Comparison of ENCODE assay signal across 23 mouse cellular contexts in the genomic region with DNA sequence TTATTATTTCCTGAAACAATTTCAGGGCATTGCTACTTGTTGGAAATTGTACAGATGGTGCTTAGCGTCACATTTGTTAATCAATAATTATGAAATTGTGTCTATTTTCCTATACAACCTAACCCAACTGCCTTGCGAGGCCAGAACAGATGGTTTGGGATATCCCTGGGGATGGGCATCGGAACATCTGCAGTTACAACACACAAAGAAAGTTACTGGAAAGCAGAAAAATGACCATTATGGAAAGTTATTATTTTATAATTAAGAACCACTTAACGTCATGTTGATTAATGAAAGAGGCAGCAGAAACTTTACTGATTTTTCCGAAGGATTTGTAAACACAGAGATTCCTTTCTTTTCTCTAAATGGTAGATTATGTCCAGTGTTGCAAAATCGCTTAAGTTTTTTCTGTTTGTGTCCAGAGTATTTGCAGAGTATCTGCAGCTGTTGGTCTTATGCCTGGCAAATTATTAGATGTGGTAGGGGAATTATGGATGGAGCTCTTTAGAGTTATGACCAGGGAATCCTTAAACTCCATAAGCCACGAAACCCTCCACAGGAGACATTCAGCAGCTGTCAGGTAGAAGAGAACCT.
DNase-seq lines count a peak whose midpoint lies in the region; ATAC-seq and TF ChIP-seq lines count a peak whose summit lies in the region.
"Had no signal": no experiment of that assay in that cellular context is flagged by ENCODE, and none has a peak within 500 bp of the region (broad histone marks: within the 10 kb centered on the region; RNA-seq: fewer than 3 reads in every experiment).

No protein-coding gene starts in this region.

- no peak overlapping the region for H3K9ac ChIP-seq in lung, embryonic 15.5 days
- H3K9ac ChIP-seq: embryonic facial prominence, embryonic 12.5 days; embryonic facial prominence, embryonic 15.5 days; forebrain, embryonic 12.5 days; forebrain, embryonic 15.5 days; heart, embryonic 13.5 days; hindbrain, embryonic 12.5 days; hindbrain, embryonic 15.5 days had no signal

- H3K9me3 ChIP-seq in lung, embryonic 15.5 days, result no peaks in the 10 kb centered on the region
- H3K9me3 ChIP-seq: embryonic facial prominence, embryonic 12.5 days; embryonic facial prominence, embryonic 15.5 days; forebrain, embryonic 12.5 days; forebrain, embryonic 15.5 days; heart, embryonic 10.5 days; heart, embryonic 13.5 days; hindbrain, embryonic 12.5 days; hindbrain, embryonic 15.5 days had no signal

- no peak overlapping the region for H3K4me2 ChIP-seq in lung, embryonic 15.5 days
- H3K4me2 ChIP-seq: embryonic facial prominence, embryonic 12.5 days; embryonic facial prominence, embryonic 15.5 days; forebrain, embryonic 12.5 days; forebrain, embryonic 15.5 days; heart, embryonic 13.5 days; hindbrain, embryonic 12.5 days; hindbrain, embryonic 15.5 days had no signal

- H3K4me1 ChIP-seq in kidney, adult 2 months (ENCODE audit: control insufficient read depth, insufficient read depth, low read length), result no peaks in the 10 kb centered on the region
- peaks cover 8% of the 10 kb centered on the region; the same call in 1 of the 2 replicates for H3K4me1 ChIP-seq in lung, embryonic 15.5 days
- H3K4me1 ChIP-seq: embryonic facial prominence, embryonic 12.5 days; forebrain, embryonic 12.5 days; forebrain, embryonic 15.5 days; heart, embryonic 10.5 days; heart, embryonic 13.5 days; hindbrain, embryonic 12.5 days had no signal

- no peak for TF ChIP-seq CTCF in kidney, adult 2 months (conservative IDR thresholded peaks at IDR 0.05; ENCODE audit: insufficient read depth, insufficient read length, low read depth, low read length)

- WGBS in kidney, adult 2 months, result 77% methylated on average over 7 of the region's 7 CpGs
- 45% methylated on average over 7 of the region's 7 CpGs for WGBS in lung, embryonic 15.5 days

- H3K27ac ChIP-seq in kidney, adult 2 months (ENCODE audit: insufficient read depth, low read depth, low read length), result no peak overlapping the region
- peak overlapping the region; percentile 25; the same call in 1 of the 2 replicates for H3K27ac ChIP-seq in lung, embryonic 15.5 days
- H3K27ac ChIP-seq: embryonic facial prominence, embryonic 12.5 days; embryonic facial prominence, embryonic 15.5 days; forebrain, embryonic 12.5 days; forebrain, embryonic 15.5 days; heart, adult 2 months; heart, embryonic 10.5 days; heart, embryonic 13.5 days; hindbrain, embryonic 12.5 days; hindbrain, embryonic 15.5 days had no signal

- H3K4me3 ChIP-seq in kidney, adult 2 months (ENCODE audit: insufficient read depth, low read depth, low read length), result no peak overlapping the region
- H3K4me3 ChIP-seq in lung, embryonic 15.5 days, result no peak overlapping the region
- H3K4me3 ChIP-seq: embryonic facial prominence, embryonic 12.5 days; embryonic facial prominence, embryonic 15.5 days; forebrain, embryonic 12.5 days; forebrain, embryonic 15.5 days; heart, adult 2 months; heart, embryonic 10.5 days; heart, embryonic 13.5 days; hindbrain, embryonic 12.5 days; hindbrain, embryonic 15.5 days had no signal

- H3K36me3 ChIP-seq in kidney, adult 2 months (ENCODE audit: control insufficient read depth, insufficient read depth, low read length), result no peaks in the 10 kb centered on the region
- no peaks in the 10 kb centered on the region for H3K36me3 ChIP-seq in lung, embryonic 15.5 days
- H3K36me3 ChIP-seq: embryonic facial prominence, embryonic 12.5 days; embryonic facial prominence, embryonic 15.5 days; forebrain, embryonic 12.5 days; forebrain, embryonic 15.5 days; heart, embryonic 10.5 days; heart, embryonic 13.5 days; hindbrain, embryonic 12.5 days; hindbrain, embryonic 15.5 days had no signal

- ATAC-seq in lung, embryonic 15.5 days (ENCODE audit: borderline replicate concordance, extremely low read depth, low FRiP score, low TSS enrichment), result peak; percentile 85; the same call in 1 of the 2 replicates
- ATAC-seq: CD4-positive, CD25-positive, alpha-beta regulatory T cell, adult 4 months; forebrain, embryonic 15.5 days had no signal

- TF ChIP-seq POLR2A in kidney, adult 2 months (IDR thresholded peaks at IDR 0.05; ENCODE audit: low read depth, low read length), result no peak

- no peaks in the 10 kb centered on the region for H3K27me3 ChIP-seq in kidney, adult 2 months (replicated peaks; ENCODE audit: control insufficient read depth, insufficient read depth, low read length)
- H3K27me3 ChIP-seq in lung, embryonic 15.5 days, result no peaks in the 10 kb centered on the region
- H3K27me3 ChIP-seq: embryonic facial prominence, embryonic 12.5 days; embryonic facial prominence, embryonic 15.5 days; forebrain, embryonic 12.5 days; forebrain, embryonic 15.5 days; heart, embryonic 13.5 days; hindbrain, embryonic 12.5 days; hindbrain, embryonic 15.5 days had no signal

- DNase-seq in kidney, adult 2 months, result peak; percentile 8
- DNase-seq in kidney, postnatal 14 days, result no peak
- DNase-seq in lung, postnatal 10 days, result no peak
- peak; percentile 5 for DNase-seq in lung, postnatal 25 days (ENCODE audit: low spot score)
- no peak for DNase-seq in lung, postnatal 14 days
- DNase-seq: adrenal gland, adult 2 months; adrenal gland, postnatal 14 days; cerebellum, adult 11 months; cerebellum, adult 2 months; cerebellum, adult 9-11 months; cerebellum, postnatal 25 days; gastrocnemius, postnatal 25 days; heart, adult 2 months had no signal

Comparison
In these comparisons a context has a peak if more than half of its experiments do, and no peak if none do; other contexts are left out.
1. DNase-seq: peak in kidney, adult 2 months (single experiment) and lung, postnatal 25 days (single experiment); none in kidney, postnatal 14 days (single experiment), lung, postnatal 10 days (single experiment) and lung, postnatal 14 days (single experiment).